Mouse (Mus musculus) cerebellum, postnatal 4 days (tissue): ENCODE results near the gene Cisd1.
"Not testable (repeated sequence)": the region's sequence is repeated elsewhere in the genome, so short reads cannot be mapped to it uniquely, and the experiment has no call there.

Experiments
- DNase-seq, 2 experiments: peaks; one replicate each; pipeline ENCODE4 v3.0.0; 2022; ENCODE audit warnings: low spot score in 2 of 2, mixed read lengths in 1 of 2

The Cisd1 gene

DNA sequence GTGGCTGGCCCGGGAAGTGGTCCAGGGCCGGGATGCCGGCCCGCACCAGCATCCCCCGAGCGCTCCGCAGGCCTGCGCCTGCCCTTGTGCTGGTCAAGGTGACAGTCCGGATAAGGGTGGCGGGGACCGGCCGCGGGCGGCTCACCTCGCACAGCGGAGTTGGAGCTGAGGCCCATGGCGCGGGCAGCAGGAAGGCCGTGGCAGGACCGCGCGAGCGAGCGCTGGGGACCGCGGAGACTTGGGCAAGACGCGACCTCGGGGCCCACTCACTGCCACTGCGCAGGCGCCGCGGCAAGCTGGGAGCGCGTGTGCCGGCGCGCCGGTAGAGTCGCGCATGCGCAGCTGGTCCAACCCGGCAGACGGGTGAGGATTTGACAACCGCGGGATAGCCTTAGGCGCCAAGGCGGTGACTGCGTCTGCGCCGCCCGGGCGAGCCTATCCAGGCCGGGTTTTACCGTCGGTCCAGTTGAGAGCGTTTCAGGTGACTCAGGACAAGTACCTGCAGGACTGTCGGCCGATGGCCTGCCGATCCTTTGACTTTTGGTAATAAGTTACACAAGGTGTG lies at the start of gene Cisd1:
Cisd1 (minus strand) TSS at position 376 of the 565 bp plus-strand sequence.
- DNase-seq: peak; percentile 90 to 94

DNA sequence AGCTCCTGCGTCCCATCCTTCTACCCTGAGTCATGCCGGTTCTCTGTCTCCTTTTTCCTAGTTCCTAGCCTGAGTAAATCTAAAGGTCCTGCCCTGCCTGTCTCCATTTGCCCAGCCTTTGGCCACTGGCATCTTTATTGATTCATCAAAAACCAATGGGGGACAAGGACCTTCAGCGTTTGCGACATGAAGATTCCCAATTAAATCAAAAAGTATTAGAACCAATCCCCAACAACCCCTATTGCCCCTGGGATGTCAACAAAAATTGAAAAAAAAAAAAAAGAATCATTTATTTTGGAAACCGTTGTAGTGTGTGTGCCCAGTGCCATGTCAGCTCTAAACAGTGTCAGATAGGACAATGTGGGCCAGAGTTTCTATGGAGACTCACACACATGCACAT lies 44.6 kb upstream of the Cisd1 start:
- no peak for DNase-seq

DNA sequence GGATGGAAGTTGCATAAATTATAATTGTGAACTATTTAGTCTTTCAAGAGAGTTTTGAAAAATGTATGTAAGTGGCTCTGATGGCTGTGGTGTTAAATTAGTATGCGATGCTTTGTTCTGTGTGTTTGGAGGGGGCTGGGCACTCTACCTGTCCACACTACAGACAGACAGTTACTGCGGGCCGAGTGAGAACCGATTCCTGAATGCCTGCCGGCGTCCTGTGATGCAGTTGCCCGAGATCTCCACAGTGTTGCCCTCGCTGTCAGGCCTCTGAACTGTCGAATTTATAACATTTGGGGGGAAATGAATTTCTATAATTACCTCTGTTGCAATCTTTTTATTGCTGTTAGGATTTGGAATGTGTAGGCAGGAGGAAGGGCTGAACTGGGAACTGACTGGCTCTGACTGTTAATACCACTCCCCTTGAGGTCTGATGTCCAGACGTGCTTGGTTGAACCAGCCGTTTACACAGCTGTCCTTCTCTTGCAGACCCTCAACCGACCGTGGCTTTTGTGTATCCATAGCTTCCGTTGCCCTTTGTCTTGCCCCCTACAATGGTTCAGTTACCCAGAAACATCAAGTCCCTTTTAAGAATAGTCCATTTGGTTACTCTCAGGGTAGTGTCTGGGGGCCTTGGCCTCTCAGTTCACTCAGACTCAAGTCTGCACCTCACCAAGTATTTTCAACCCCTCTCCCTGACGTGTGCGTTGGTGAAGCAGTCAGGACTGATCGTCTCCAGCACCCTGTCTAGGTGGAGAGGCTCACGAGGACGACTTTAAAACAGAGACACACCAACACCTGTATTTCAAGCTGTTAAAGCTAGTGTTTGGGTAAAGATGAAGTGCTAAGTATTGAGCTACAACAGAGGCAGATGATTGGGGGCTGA lies 39.6 kb upstream of the Cisd1 start:
- DNase-seq: no peak

DNA sequence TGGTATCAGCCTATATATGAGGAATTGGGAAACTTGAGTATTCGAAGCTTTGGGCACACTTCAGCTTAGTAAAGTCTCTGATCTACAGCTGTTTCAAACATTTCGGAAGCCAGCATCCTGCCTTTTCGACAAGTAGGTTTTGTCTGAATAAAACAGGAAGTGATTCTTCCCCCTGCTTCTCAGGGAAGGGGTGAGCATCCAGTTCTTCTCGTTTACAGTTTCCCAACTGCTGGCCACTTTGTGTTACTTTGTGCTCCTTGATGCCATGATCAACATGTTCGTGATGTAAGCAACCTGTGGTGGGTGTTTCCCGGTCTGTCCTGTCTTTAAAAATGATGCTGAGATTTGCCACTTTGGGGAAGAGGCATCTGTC lies 38.8 kb upstream of the Cisd1 start:
- not testable (repeated sequence) for DNase-seq

- no peak for DNase-seq
Observed at GRCm38 (mm10) chr10:71382858-71383551, 38.3 kb upstream of the Cisd1 start.

GRCm38 (mm10) chr10:71382109-71382508 lies 37.4 kb upstream of the Cisd1 start:
- no peak for DNase-seq

- DNase-seq: no peak
Observed at GRCm38 (mm10) chr10:71381471-71382033, 36.8 kb upstream of the Cisd1 start.

- no peak for DNase-seq
Observed at GRCm38 (mm10) chr10:71380406-71380805, 35.7 kb upstream of the Cisd1 start.

GRCm38 (mm10) chr10:71376014-71376413 lies 31.3 kb upstream of the Cisd1 start:
- DNase-seq: no peak

DNA sequence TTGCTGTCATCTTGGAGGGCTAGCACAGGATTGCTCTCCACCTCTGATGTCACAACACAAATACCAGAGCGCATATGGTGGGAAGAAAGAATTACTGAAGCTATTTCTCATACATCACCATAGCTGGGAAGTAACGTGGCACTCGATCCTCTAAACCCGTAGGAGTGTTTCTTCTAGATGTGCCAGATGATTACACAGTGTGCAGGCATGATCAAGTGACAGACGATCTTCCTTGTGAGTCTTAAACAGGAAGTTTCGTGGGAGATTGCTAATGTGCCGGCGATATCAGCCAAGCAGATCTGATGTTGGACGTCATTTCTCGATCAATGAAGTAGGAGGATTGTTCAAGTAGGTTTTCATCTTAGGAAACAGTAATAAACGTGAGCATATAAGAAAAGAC lies 29.0 kb upstream of the Cisd1 start:
- no peak for DNase-seq

DNA sequence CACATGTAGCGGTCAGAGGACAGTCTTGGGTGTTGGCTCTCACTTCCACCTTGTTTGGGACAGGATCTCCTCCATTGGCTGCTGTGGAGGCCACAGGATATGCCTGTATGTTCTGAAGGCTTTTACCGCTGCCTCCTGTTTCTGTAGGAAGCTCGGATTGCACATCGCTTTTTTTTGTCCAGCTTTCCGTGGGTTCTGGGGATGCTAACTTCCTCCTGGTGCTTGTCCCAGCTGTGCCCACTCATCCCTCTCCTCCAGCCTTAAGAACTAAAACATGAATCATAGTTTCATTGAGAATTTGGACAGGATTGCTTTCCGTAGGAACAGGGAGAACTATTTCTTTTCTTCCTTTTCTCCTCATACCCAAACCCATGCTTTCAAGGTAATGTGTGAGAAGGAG lies 27.1 kb upstream of the Cisd1 start:
- DNase-seq: no peak

GRCm38 (mm10) chr10:71369466-71369865 lies 24.7 kb upstream of the Cisd1 start:
- no peak for DNase-seq

- no peak for DNase-seq
Observed at GRCm38 (mm10) chr10:71368128-71368940, 23.6 kb upstream of the Cisd1 start.

DNA sequence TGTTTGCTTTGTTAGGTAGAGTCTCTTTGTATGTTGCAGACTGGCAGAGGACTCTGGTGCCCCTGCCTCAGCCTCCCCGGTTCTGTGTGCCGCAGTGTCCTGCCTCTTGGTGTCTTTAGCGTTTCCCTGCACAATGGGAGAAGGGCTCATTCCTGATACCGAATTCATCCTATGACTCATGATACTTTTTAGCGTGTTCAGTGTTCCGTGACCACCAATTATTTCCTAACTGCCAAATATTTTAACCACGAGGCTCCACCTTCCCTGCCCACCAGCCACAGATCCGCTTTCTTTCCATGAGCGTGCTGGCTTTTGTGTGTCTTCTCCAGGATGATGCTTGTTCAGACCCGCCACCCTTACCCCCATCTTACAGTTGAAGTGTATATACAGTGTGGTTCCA lies 19.1 kb upstream of the Cisd1 start:
- DNase-seq: no peak

DNA sequence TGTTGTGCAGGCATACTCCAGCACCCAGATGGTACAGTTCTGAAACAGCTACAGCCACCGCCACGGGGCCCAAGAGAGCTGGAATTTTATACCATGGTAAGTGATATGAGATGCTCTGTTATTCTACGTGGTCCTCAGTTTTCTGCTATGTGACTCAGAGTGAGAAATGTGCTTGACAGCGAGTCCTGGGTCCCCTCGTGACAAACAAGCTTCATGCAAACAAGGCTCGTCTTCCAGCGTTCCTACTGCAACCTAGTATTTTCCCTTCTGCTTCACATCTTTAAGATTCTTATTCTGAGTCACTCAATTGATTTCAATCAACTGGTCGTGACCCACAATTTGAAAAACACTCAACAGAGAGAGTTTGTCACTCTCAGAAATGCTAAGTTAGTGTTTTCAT lies 18.7 kb upstream of the Cisd1 start:
- no peak for DNase-seq

GRCm38 (mm10) chr10:71361836-71362562 lies 17.2 kb upstream of the Cisd1 start:
- DNase-seq: no peak

- no peak for DNase-seq
Observed at GRCm38 (mm10) chr10:71361044-71361443, 16.3 kb upstream of the Cisd1 start.

GRCm38 (mm10) chr10:71354947-71355346 lies 10.2 kb upstream of the Cisd1 start:
- DNase-seq: no peak

GRCm38 (mm10) chr10:71353850-71354249 lies 9.1 kb upstream of the Cisd1 start:
- DNase-seq: no peak

DNA sequence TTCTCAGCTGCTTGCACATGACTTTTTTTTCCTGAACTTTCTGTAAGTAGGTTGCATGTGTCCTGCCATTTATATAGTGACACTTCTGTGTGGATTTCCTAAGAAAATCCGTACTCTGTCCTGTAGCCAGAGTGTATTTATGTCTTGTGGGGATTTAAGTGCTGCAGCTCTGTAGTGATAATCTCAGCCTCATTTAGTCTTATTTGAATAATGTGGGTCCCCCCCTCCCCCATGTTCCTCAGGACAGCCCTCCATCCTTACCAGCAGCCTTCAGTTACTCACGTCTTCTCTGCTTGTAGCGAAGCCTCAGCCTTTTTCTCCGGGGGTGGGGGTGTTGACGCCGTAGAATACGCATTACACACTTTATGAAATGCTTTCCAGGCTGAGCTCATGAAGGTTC lies 6.5 kb upstream of the Cisd1 start:
- DNase-seq: no peak

- DNase-seq: no peak
Observed at GRCm38 (mm10) chr10:71349290-71349689, 4.5 kb upstream of the Cisd1 start.
